Mouse (Mus musculus): ENCODE measurements around the gene Gpr88.

GRCm38 (mm10) chr3:116216261-116216660 lies 37.0 kb downstream of the Gpr88 start:
- TF ChIP-seq POLR2A (IDR thresholded peaks at IDR 0.05; ENCODE audit: borderline replicate concordance, control insufficient read depth, low read depth, low read length), result no peak
- TF ChIP-seq CTCF (IDR thresholded peaks at IDR 0.05; ENCODE audit: control insufficient read depth, insufficient read depth, low read length), result no peak

Measured in bone marrow, adult 2 months (tissue).